Mouse (Mus musculus): ENCODE data around the gene Lrig2.

DNA sequence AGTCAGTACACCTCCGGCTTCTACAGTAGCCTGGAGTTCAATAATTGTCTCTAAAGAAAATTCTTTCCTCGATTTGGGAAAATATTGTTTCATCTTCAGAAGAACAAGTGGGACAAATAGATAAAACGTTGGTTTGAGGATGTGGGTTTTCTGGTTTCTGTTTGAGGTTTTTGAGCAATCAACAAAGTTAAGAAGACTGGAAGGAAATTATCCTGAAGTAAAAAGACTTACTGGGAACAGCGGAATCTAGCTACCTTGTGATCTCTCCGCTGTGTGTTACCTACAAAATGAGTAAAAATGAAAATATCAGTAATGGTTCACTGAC, 668 bp upstream of the Lrig2 start:
- TF ChIP-seq POLR2A (IDR thresholded peaks at IDR 0.05; ENCODE audit: insufficient read depth, low read depth, low read length) (no peak), CTCF (IDR thresholded peaks at IDR 0.05) (no peak), EP300 (IDR thresholded peaks at IDR 0.05; ENCODE audit: insufficient read depth, low read depth, low read length) (no peak)

Data from heart, adult 2 months (tissue).